Mouse (Mus musculus) stomach, postnatal 0 days (tissue): Measurements from ENCODE around the gene Nebl. TPM values are rescaled to one million over a fixed set of nuclear protein-coding genes. Genes with fewer than 3 reads are reported as not detected.

Experiments
- ATAC-seq: fragments of 200-750 bp; cut with Nextera tagmentation; 2 replicates; pipeline ENCODE4 v1.8.0; 2017; ENCODE audit not compliant: low FRiP score, low TSS enrichment
- DNase-seq: peaks from one replicate; pipeline ENCODE4 v3.0.0-alpha.2; 2016; ENCODE audit warnings: low spot score
- H3K27ac ChIP-seq: fragments of 300-500 bp; sonication (generic); replicated peaks from 2 replicates; pipeline ENCODE4 v1.5.1; 2014; ENCODE audit warnings: mild to moderate bottlenecking, control low read depth
- H3K27me3 ChIP-seq: fragments of 300-500 bp; sonication (generic); 2 replicates; pipeline ENCODE4 v1.6.1; 2014; ENCODE audit warnings: low read length; ENCODE audit not compliant: control insufficient read depth, insufficient read depth
- H3K36me3 ChIP-seq: fragments of 300-500 bp; sonication (generic); 2 replicates; pipeline ENCODE4 v1.6.1; 2014; ENCODE audit warnings: low read length, mixed read lengths; ENCODE audit not compliant: control insufficient read depth, insufficient read depth
- H3K4me1 ChIP-seq: fragments of 300-500 bp; sonication (generic); replicated peaks from 2 replicates; pipeline ENCODE4 v1.6.1; 2014; ENCODE audit warnings: antibody characterized with exemption; ENCODE audit not compliant: control insufficient read depth, insufficient read depth
- H3K4me2 ChIP-seq: fragments of 300-500 bp; sonication (generic); replicated peaks from 2 replicates; pipeline ENCODE4 v1.6.1; 2014; ENCODE audit warnings: low read depth, mild to moderate bottlenecking, control low read depth, moderate library complexity
- H3K4me3 ChIP-seq: fragments of 300-500 bp; sonication (generic); 2 replicates; pipeline ENCODE4 v1.5.1; 2014; ENCODE audit warnings: low read depth, low read length, control low read depth
- H3K9ac ChIP-seq: fragments of 300-500 bp; sonication (generic); 2 replicates; pipeline ENCODE4 v1.6.1; 2014; ENCODE audit warnings: mild to moderate bottlenecking, low read length, control low read depth, mixed read lengths
- H3K9me3 ChIP-seq: fragments of 300-500 bp; sonication (generic); 2 replicates; pipeline ENCODE4 v1.6.1; 2016; ENCODE audit warnings: low read length; ENCODE audit not compliant: control insufficient read depth
- CTCF ChIP-seq: IDR thresholded peaks from 2 replicates; pipeline ENCODE4 v1.5.1; 2016; ENCODE audit warnings: antibody characterized with exemption, low read depth, mild to moderate bottlenecking, moderate library complexity
- EP300 ChIP-seq: optimal IDR thresholded peaks from 2 replicates; pipeline ENCODE3; 2016; ENCODE audit warnings: antibody characterized with exemption
- WGBS: fragments of 180-500 bp; shearing (Covaris S2); extraction: QIAGEN DNeasy Blood & Tissue Kit; methylation state at CpG from one replicate; pipeline ENCODE4 v1.1.7; 2014; 5-methylcytosine and 5-hydroxymethylcytosine counted together
- polyA plus RNA-seq: library from polyadenylated mRNA; unstranded; fragments of >200 nt; fragmentation: Nextera tagmentation; extraction: Ambion mirVana; gene quantifications from 2 replicates; pipeline ENCODE4 v1.2.1, GENCODE M21; 2015

Nebl gene
- polyA plus RNA-seq, 1 experiment from 2014 or later: 7.9 TPM

GRCm38 (mm10) chr2:17453676-17454075, 277.6 kb downstream of the Nebl start:
- no peak overlapping the region for H3K9ac ChIP-seq
- ATAC-seq: no peak
- H3K4me2 ChIP-seq: no peak overlapping the region
- no peak overlapping the region for H3K27ac ChIP-seq
- H3K36me3 ChIP-seq: no peaks in the 10 kb centered on the region
- H3K4me3 ChIP-seq: no peak overlapping the region
- TF ChIP-seq CTCF: no peak
- TF ChIP-seq EP300: no peak
- H3K27me3 ChIP-seq: no peaks in the 10 kb centered on the region
- no peaks in the 10 kb centered on the region for H3K9me3 ChIP-seq
- no peaks in the 10 kb centered on the region for H3K4me1 ChIP-seq
- DNase-seq: no peak

- Histone ChIP-seq H3K36me3 (no peaks in the 10 kb centered on the region), H3K4me2 (no peak overlapping the region), H3K9me3 (no peaks in the 10 kb centered on the region), H3K4me3 (no peak overlapping the region), H3K9ac (no peak overlapping the region), H3K27ac (no peak overlapping the region), H3K27me3 (no peaks in the 10 kb centered on the region), H3K4me1 (no peaks in the 10 kb centered on the region)
- ATAC-seq: no peak
- no peak for DNase-seq
- no peak for TF ChIP-seq EP300
- TF ChIP-seq CTCF: no peak
Observed at GRCm38 (mm10) chr2:17448341-17448740, 282.9 kb downstream of the Nebl start.

- WGBS: 25% methylated on average over 7 of the region's 7 CpGs
- no peak overlapping the region for H3K27ac ChIP-seq
- H3K4me3 ChIP-seq: no peak overlapping the region
- H3K36me3 ChIP-seq: no peaks in the 10 kb centered on the region
- H3K27me3 ChIP-seq: no peaks in the 10 kb centered on the region
- TF ChIP-seq CTCF (no peak), EP300 (no peak)
- DNase-seq (no peak), ATAC-seq (no peak)
- no peaks in the 10 kb centered on the region for H3K9me3 ChIP-seq
- no peak overlapping the region for H3K9ac ChIP-seq
- H3K4me2 ChIP-seq: no peak overlapping the region
- no peaks in the 10 kb centered on the region for H3K4me1 ChIP-seq
Observed at GRCm38 (mm10) chr2:17443581-17443980, 287.7 kb downstream of the Nebl start.

GRCm38 (mm10) chr2:17438317-17438716, 292.9 kb downstream of the Nebl start:
- H3K4me1 ChIP-seq: no peaks in the 10 kb centered on the region
- H3K9ac ChIP-seq: no peak overlapping the region
- no peak overlapping the region for H3K27ac ChIP-seq
- no peak for TF ChIP-seq EP300
- TF ChIP-seq CTCF: no peak
- H3K9me3 ChIP-seq: no peaks in the 10 kb centered on the region
- H3K36me3 ChIP-seq: no peaks in the 10 kb centered on the region
- no peak overlapping the region for H3K4me3 ChIP-seq
- H3K27me3 ChIP-seq: no peaks in the 10 kb centered on the region
- 83% methylated on average over 1 of the region's 1 CpGs for WGBS
- ATAC-seq (no peak), DNase-seq (no peak)
- H3K4me2 ChIP-seq: no peak overlapping the region

- no peak overlapping the region for H3K9ac ChIP-seq
- DNase-seq (no peak), ATAC-seq (no peak)
- TF ChIP-seq EP300 (no peak), CTCF (no peak)
- WGBS: 85% methylated on average over 10 of the region's 10 CpGs
- H3K27ac ChIP-seq: no peak overlapping the region
- H3K4me3 ChIP-seq: no peak overlapping the region
- no peaks in the 10 kb centered on the region for H3K36me3 ChIP-seq
- no peaks in the 10 kb centered on the region for H3K27me3 ChIP-seq
- no peak overlapping the region for H3K4me2 ChIP-seq
- H3K9me3 ChIP-seq: no peaks in the 10 kb centered on the region
- no peaks in the 10 kb centered on the region for H3K4me1 ChIP-seq
Observed at GRCm38 (mm10) chr2:17436739-17437440, 294.4 kb downstream of the Nebl start.

- no peaks in the 10 kb centered on the region for H3K4me1 ChIP-seq
- H3K4me3 ChIP-seq: no peak overlapping the region
- TF ChIP-seq CTCF (no peak), EP300 (no peak)
- 67% methylated on average over 4 of the region's 4 CpGs for WGBS
- no peak overlapping the region for H3K4me2 ChIP-seq
- no peak for ATAC-seq
- no peaks in the 10 kb centered on the region for H3K36me3 ChIP-seq
- H3K27me3 ChIP-seq: no peaks in the 10 kb centered on the region
- no peaks in the 10 kb centered on the region for H3K9me3 ChIP-seq
- no peak overlapping the region for H3K27ac ChIP-seq
- H3K9ac ChIP-seq: no peak overlapping the region
- no peak for DNase-seq
Observed at GRCm38 (mm10) chr2:17435217-17435616, 296.0 kb downstream of the Nebl start.
